Mouse (Mus musculus): ENCODE results near the gene Prnp.

DNA sequence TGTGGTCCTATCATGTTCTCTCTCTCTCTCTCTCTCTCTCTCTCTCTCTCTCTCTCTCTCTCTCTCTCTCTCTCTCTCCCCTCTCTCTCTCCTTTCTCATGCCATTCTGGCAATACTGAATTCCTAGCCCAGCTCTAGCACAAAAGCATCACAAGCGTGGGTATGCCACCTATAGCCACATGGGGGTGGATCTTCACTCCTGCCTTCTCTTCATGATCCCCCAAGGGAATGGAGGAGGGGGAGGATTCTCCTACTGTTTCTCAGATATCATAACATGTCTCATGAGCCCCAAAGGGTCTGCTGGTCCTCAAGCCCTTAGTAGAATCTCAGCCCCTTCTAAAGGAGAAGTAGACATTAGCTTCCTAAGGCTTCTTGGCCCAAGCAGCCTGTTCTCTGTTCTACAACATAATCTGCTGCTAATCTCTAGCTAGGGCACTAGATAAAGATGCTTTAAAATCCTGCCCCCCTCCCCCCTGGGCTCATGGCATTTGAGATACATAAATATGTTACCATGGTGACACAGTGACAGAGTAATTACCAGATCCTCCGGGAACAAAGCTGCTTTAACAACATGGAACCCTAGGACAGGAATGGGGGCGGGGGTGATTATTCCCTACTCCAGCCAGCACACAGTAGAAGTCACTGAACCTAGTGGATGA lies 47.0 kb upstream of the Prnp start:
- TF ChIP-seq CTCF (IDR thresholded peaks at IDR 0.05; ENCODE audit: borderline replicate concordance, control insufficient read depth, extremely low read depth, insufficient read depth, low read length, poor library complexity) (no peak), POLR2A (IDR thresholded peaks at IDR 0.05; ENCODE audit: control insufficient read depth, extremely low read depth, insufficient read depth, low read length, poor library complexity) (no peak)
